Mouse (Mus musculus): ENCODE data around the gene Ppp1r3g.

The Ppp1r3g gene

DNA sequence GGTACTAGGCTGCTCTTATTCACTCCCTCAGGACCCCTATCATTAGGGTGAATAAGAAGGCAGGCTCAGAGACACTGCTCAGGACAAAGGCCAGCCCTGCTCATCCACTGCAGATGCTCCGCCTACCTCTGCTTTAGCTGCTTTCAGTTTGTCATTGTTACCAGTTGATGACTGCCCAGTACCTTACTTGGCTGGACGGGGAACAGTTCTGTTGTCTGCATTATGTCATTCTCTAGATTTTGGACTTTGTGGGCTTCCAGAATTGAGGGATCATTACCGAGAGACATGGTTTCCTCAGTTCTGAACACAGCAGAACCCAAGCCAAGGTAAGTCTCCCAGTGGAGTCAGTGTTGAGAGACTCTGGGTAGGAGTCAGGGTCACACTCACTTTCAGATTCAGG, 36.6 kb downstream of the Ppp1r3g start:
- no peak for DNase-seq (ENCODE audit: low spot score)

DNA sequence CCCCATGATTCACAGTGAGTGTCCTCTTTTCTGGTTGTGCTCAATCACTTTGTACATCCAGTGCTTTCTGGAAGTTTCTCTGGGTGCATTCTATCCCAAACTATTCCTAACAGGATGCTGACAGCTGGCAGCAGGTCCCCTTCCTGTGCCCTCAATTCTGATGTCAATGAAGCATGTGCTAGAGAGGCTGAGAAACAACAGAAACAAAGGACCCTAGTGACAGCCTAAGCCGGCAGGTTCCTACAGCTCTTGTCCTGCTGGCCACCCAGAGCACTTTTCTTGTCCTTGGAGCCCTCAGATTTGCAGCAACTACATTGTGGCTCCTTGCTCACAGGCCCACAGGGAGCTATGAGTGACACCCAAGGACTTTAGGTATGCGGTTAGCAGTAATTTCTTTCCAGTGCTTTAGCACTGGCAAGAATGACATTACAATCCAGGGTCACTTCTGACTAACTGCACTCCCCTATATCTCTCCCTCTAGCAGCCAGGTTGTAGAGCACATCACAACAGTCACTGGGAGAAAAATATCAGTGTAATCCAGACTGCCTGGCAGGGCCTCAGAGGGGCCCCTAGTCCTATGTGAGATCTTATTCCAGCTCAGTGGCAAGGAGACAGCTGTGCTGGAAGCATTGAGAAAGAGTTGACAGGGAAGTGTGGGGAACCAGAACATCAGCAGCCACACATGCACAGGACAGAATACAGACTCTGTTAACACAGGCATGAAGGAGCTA, 37.2 kb downstream of the Ppp1r3g start:
- no peak for DNase-seq (ENCODE audit: low spot score)

DNA sequence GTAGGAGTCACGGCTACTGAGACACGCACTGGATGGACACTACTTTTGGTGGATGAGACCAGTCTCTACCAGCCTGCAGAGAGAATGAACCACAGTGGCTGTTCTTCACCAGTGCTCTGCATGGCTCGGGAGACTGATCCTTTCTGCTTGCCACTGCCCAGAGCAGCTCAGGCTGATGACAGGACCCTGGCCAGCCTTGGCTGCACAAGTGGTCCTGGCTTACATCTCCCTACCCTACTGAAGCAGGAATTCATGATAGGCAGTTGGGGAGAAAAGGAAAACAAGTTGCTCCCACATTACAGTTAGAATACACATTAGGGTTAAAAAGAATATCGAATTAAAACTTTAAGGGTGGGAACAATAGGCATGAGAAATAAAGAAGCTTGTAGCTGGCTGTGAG, 39.0 kb downstream of the Ppp1r3g start:
- no peak for DNase-seq (ENCODE audit: low spot score)

DNA sequence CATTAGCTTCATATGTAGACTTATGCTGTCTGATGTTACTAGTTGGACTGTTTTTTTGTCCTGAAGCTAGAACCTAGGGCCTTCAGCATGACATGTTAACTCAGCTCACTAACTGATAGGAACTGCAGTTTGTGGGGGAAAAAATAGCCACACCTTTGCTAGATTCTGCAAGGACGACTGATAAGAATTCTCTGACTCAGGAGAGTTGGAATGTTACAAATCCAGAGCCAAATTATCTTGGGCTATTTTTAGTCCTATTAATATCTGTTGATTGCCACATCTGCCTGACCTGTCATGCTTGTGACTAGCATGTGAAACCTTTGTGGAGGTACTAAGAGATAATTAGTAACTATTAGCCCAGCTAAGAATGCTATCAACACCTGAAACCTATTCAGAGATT, 42.2 kb downstream of the Ppp1r3g start:
- no peak for DNase-seq (ENCODE audit: low spot score)

DNA sequence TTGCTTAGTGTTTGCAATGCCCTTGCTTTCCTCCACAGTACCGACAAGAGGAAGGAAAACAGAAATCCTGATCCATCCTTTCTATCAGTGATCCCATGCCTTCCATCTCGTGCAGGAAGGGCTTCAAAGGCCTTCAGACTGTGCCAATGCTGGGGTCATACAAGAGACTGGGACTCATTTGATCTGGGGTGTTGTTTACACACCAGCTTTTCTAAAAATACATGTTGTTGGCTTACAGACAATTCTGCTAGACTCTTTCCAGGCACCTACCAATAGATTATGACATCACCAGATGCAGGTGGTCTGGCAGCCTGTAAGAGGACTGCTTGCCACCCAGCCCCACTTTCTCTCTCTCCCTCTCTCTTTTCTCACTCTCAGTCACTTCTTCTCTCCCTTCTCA, 51.3 kb downstream of the Ppp1r3g start:
- no peak for DNase-seq (ENCODE audit: low spot score)

DNA sequence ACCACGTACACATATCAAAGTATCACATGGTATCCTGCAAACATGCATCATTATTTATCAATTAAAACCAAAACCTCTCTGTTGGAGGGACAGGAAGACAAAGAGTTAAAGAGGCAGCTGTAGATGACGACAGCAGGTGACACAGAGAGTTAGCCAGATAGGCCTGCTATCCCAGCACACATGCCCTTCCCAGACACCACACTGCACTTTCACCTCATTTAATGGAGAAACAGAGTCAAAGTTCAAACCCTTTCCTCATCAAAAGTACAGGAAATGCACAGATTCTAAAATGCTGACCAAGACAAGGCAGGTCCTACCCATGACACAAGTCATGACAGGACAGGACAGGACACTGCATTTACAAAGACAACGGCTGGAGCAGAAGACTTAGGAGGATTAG, 57.0 kb downstream of the Ppp1r3g start:
- no peak for DNase-seq (ENCODE audit: low spot score)

DNA sequence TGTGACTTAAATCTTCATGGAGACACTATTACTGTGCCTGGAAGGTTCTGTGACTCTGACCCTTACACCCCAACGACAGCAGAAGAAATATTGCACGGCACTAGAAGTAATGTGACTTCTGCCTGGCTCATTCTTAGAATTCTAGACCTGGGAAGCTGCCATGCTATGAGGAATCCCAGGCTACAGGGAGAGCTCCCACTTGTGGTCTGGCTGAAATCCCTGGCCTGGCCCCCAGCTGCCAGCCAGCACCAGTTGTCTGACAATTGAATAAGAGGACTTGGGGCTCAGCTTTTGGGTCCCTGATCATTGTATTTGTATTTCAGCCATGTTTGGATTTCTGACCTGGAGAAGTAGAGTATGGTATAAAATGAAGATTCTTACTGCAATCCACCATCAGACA, 59.4 kb downstream of the Ppp1r3g start:
- no peak for DNase-seq (ENCODE audit: low spot score)

DNA sequence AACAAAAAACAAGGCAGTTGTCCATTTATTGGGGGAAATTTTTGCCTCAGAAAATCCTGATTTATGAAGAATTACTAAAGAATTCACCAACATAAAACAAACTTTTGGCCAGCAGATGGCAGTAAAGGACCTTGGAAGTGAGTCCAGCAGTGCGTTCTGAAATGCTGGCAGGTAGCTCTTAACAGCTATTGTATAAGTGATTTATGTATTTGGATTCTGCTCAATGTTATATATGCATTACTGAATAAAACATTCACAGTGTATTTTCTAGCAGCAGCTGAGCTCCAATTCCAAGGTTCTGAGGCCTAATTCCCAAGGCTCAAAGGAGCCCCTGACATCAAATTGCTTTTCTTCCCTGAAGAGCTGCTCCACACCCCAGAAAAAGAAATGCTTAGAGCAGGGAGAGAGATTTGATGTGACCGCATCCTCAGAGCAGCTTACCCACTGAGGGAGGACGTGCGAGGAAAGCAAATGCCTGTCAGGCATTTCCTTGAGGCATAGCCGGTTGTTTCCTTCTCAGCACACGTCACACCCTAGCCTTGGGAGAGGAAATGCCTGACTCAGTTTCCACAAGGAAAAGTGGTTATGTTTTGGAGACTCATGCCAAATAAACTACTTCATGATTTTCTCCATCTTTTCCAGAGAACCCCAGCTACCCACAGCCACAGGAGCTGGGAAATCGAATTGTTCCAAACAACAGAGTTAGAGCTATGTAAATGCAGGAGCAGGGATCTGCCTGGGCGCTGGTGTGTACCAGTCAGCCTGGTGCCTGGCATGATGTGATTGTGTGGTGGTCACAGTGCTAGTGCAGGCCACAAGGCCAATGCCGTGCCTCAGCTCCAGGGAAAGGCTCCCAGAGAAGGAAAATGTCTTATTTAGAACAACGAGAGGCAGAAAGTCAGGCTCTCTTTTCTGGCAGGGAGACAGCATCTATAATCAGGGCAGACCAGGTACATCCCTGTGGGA, 61.0 kb downstream of the Ppp1r3g start:
- no peak for DNase-seq (ENCODE audit: low spot score)

Measured in ovary, adult 18-20 months (tissue).